Mouse (Mus musculus) forebrain, embryonic 16.5 days (tissue): ENCODE measurements at regions not wholly inside any gene's neighbourhood (a gene's known extent, or its start where the extent isn't known, plus 50 kb on each side); places are given as distances from the start of the nearest gene placed in this dataset.
"Not testable (repeated sequence)": the region's sequence is repeated elsewhere in the genome, so short reads cannot be mapped to it uniquely, and the experiment has no call there.

Experiments used
- ATAC-seq: fragments of 200-750 bp; cut with Nextera tagmentation; 2 replicates; pipeline ENCODE4 v1.8.0; 2017; ENCODE audit warnings: mild to moderate bottlenecking, moderate library complexity
- H3K27ac ChIP-seq: fragments of 300-500 bp; sonication (generic); 2 replicates; pipeline ENCODE4 v1.5.1; 2014; ENCODE audit warnings: low read length, control low read depth
- H3K27me3 ChIP-seq: fragments of 300-500 bp; sonication (generic); replicated peaks from 2 replicates; pipeline ENCODE4 v1.6.1; 2014; ENCODE audit warnings: low read length; ENCODE audit not compliant: control insufficient read depth, insufficient read depth
- H3K36me3 ChIP-seq: fragments of 300-500 bp; sonication (generic); 2 replicates; pipeline ENCODE4 v1.6.1; 2014; ENCODE audit not compliant: control insufficient read depth, insufficient read depth
- H3K4me1 ChIP-seq: fragments of 300-500 bp; sonication (generic); replicated peaks from 2 replicates; pipeline ENCODE4 v1.6.1; 2014; ENCODE audit warnings: low read length; ENCODE audit not compliant: control insufficient read depth, insufficient read depth
- H3K4me2 ChIP-seq: fragments of 300-500 bp; sonication (generic); 2 replicates; pipeline ENCODE4 v1.6.1; 2014; ENCODE audit warnings: mild to moderate bottlenecking, low read length, control low read depth
- H3K4me3 ChIP-seq: fragments of 300-500 bp; sonication (generic); replicated peaks from 2 replicates; pipeline ENCODE4 v1.5.1; 2014; ENCODE audit warnings: mild to moderate bottlenecking, low read length, control low read depth
- H3K9ac ChIP-seq: fragments of 300-500 bp; sonication (generic); replicated peaks from 2 replicates; pipeline ENCODE4 v1.6.1; 2014; ENCODE audit warnings: low read depth, low read length, control low read depth
- H3K9me3 ChIP-seq: fragments of 300-500 bp; sonication (generic); 2 replicates; pipeline ENCODE4 v1.6.1; 2016; ENCODE audit warnings: low read length; ENCODE audit not compliant: control insufficient read depth
- WGBS: fragments of 180-500 bp; shearing (Covaris S2); extraction: QIAGEN DNeasy Blood & Tissue Kit; methylation state at CpG from one replicate; pipeline ENCODE4 v1.1.7; 2014; 5-methylcytosine and 5-hydroxymethylcytosine counted together

DNA sequence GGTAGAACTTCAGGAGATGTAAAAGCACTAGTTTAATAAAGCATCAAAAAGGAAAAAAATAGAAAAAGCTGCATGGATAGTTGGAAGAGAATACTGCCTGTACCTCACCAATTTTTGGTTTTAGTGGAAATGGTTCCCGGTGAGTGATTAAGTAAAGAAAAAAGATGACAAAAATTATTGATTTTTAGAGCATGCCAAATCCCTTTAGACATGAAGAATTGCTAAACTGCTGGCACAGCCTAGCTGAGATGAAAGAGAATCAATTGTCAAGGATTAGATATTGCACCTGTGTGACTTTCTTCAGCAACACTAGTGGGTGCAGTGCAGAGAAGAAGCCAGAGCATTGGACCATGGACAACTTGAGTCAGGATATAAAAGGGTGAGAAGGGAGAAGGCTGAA lies 348.7 kb upstream of the Cpeb2 start:
- no peak overlapping the region for H3K4me3 ChIP-seq
- 91% methylated on average over 1 of the region's 1 CpGs for WGBS
- no peak overlapping the region for H3K4me2 ChIP-seq
- no peaks in the 10 kb centered on the region for H3K27me3 ChIP-seq
- H3K9ac ChIP-seq, result no peak overlapping the region
- H3K27ac ChIP-seq, result no peak overlapping the region
- no peak for ATAC-seq
- no peaks in the 10 kb centered on the region for H3K9me3 ChIP-seq
- H3K36me3 ChIP-seq, result no peaks in the 10 kb centered on the region
- no peaks in the 10 kb centered on the region for H3K4me1 ChIP-seq

DNA sequence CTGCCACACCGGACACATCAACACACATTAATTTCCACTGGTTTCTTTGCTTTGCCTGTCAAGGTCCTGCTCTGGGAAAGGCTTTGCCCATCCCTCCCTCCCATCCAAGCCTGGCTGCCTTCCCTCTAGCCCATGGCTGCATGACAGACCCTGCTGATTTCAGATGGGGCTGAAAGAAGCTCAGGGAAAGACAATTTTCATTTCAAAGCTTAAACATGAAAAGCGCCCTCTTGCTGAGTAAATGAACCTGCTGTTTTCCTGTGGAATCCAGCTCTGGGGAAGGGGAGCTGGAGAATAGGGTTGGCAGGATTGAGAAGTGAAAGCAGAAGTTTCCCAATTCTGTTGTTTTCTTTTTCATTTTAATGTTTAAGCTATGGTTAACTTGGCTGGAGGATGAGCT lies 341.1 kb upstream of the Cpeb2 start:
- WGBS, result 26% methylated on average over 2 of the region's 2 CpGs
- Histone ChIP-seq H3K36me3 (no peaks in the 10 kb centered on the region), H3K4me3 (no peak overlapping the region), H3K9me3 (no peaks in the 10 kb centered on the region), H3K4me1 (no peaks in the 10 kb centered on the region), H3K27me3 (no peaks in the 10 kb centered on the region), H3K9ac (no peak overlapping the region), H3K4me2 (no peak overlapping the region), H3K27ac (no peak overlapping the region)
- ATAC-seq, result peak; percentile 64

DNA sequence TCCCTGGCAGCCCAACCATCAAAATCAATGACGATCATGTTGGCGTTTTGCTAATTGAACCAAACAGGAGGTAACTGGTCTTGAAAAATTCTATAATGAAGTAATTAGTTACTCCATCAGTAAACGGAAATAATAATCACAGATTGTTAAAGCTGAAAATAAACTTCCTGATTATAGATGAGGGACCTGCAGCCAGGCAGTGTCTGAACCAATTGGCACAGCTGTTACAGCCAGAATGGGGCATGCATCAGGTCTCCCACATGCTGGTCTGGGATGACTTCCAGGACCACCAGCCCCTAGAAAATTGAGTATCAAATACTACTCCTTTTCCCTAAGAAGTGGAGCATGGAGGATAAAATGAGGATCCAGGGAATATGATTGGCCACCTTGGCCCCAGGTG lies 326.8 kb upstream of the Cpeb2 start:
- Histone ChIP-seq H3K36me3 (no peaks in the 10 kb centered on the region), H3K9me3 (no peaks in the 10 kb centered on the region), H3K9ac (no peak overlapping the region), H3K27me3 (no peaks in the 10 kb centered on the region), H3K4me3 (no peak overlapping the region), H3K4me2 (no peak overlapping the region), H3K4me1 (no peaks in the 10 kb centered on the region), H3K27ac (no peak overlapping the region)
- peak; percentile 31; the same call in 1 of the 2 replicates for ATAC-seq
- 36% methylated on average over 3 of the region's 3 CpGs for whole genome bisulfite sequencing

DNA sequence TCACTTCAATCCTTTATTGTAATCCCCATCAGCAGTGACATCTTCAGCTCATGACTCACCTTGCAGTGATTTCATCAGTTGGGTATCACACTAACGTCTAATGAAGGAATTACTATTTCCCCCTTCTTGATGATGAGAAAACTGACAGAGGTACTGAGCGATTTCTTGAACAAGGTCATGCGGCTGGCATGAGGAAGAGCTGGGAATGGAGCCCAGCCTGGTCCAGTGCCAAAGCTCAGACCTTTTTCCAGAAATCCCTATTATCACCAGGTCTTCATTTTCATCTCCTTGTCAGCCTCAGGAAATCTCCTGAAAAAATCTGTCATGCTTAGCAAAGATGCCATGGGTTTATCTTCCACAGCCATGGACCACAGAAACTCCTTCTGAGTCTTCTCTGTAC lies 313.6 kb upstream of the Cpeb2 start:
- WGBS, result 48% methylated on average over 3 of the region's 3 CpGs
- no peaks in the 10 kb centered on the region for H3K36me3 ChIP-seq
- H3K27me3 ChIP-seq, result no peaks in the 10 kb centered on the region
- no peaks in the 10 kb centered on the region for H3K4me1 ChIP-seq
- H3K4me2 ChIP-seq, result no peak overlapping the region
- H3K9ac ChIP-seq, result no peak overlapping the region
- no peaks in the 10 kb centered on the region for H3K9me3 ChIP-seq
- no peak for ATAC-seq
- H3K27ac ChIP-seq, result no peak overlapping the region
- H3K4me3 ChIP-seq, result no peak overlapping the region

DNA sequence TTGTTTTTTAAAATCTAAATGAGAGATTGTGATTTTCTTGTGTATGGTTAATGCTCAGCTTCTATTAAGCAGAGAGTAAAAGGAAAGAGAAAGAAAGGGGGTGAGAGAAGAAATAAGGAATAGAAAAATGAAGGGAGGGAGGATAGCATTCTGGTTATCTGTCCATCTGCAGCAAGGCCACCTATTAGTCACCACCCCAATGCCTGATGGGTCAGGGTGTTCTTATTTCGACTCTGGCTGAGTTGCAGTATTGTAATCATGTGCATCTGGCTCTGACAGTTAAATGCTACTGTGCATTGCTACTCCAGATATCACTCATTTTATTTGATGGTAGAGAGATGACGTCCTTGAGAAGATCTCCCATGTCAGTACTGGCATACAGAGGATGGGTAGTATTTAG lies 300.9 kb upstream of the Cpeb2 start:
- Histone ChIP-seq H3K27me3 (no peaks in the 10 kb centered on the region), H3K9ac (no peak overlapping the region), H3K36me3 (no peaks in the 10 kb centered on the region), H3K9me3 (no peaks in the 10 kb centered on the region), H3K4me3 (no peak overlapping the region), H3K27ac (no peak overlapping the region), H3K4me2 (no peak overlapping the region), H3K4me1 (no peaks in the 10 kb centered on the region)
- 74% methylated on average over 2 of the region's 2 CpGs for WGBS
- no peak for ATAC-seq

DNA sequence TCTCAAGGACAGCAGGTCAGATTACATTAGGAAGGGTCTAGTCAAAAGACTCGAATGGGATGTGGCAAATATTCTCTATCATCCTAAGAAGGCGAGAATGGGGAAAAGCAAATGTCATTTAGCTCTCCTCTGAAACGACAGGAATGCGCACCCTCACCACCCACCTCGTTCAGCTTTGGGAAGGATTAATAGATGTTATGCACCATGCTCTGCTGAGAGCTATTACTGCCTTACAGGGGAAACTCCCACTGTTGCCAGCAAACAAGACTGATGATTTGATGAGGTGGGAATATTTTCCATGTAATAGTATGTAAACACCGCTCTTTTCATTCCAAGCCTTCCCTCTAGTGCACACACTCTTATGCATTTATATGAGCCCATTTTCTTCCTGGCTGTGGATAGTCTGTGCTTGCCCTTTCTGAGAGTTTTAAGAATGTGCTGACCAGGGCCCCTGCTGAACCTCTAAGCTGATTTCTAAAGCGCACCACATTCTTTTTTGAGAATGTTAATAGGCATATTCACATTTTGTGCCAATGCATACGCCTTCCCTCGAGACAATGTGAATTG lies 273.6 kb upstream of the Cpeb2 start:
- 60% methylated on average over 9 of the region's 9 CpGs for WGBS
- H3K9ac ChIP-seq, result no peak overlapping the region
- H3K27me3 ChIP-seq, result no peaks in the 10 kb centered on the region
- H3K4me1 ChIP-seq, result no peaks in the 10 kb centered on the region
- H3K9me3 ChIP-seq, result no peaks in the 10 kb centered on the region
- H3K4me3 ChIP-seq, result no peak overlapping the region
- ATAC-seq, result no peak
- no peak overlapping the region for H3K27ac ChIP-seq
- no peak overlapping the region for H3K4me2 ChIP-seq
- H3K36me3 ChIP-seq, result no peaks in the 10 kb centered on the region

DNA sequence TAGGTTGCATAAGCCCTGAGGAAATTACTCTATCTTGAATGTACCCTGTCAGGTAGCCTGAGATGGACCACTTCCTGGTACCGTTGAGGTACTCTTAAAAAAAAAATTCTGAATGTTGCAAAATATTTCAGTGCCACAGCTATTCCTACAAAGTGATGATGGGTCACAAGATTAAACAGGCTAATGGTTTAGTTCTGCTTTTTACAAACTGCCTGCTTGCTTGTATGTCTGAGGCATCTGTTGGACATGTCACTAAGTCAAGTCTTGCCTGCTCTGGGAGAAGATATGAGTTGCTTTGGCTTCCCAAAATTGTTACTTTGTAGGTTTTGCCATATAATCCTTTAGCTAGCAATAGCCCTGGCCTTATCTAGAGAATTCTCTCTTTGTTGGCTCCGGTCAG lies 266.0 kb upstream of the Cpeb2 start:
- 99% methylated on average over 2 of the region's 2 CpGs for WGBS
- not testable (repeated sequence) for H3K27me3 ChIP-seq, ATAC-seq, H3K36me3 ChIP-seq, H3K27ac ChIP-seq, H3K9ac ChIP-seq, H3K4me1 ChIP-seq, H3K9me3 ChIP-seq, H3K4me3 ChIP-seq, H3K4me2 ChIP-seq

DNA sequence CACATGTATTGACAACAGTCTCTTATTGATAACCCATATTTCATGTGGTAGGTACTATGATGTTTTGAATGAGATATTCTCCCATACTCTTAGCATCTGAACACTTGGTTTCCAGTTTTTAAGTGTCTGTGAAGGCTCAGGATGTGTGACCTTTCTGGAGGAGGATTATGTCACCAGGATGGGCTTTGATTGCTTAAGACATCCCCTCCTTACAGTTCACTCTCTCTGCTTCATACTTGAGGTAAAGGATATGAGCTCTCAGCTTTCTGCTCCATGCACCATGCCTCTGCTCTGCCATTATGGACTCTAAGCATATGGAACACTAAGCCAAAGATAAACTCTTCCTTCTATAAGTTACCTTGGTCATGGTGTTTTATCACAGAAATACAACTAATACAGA lies 263.8 kb upstream of the Cpeb2 start:
- Histone ChIP-seq H3K4me1 (no peaks in the 10 kb centered on the region), H3K36me3 (no peaks in the 10 kb centered on the region), H3K4me3 (no peak overlapping the region), H3K4me2 (no peak overlapping the region), H3K9ac (no peak overlapping the region), H3K27me3 (no peaks in the 10 kb centered on the region), H3K9me3 (no peaks in the 10 kb centered on the region), H3K27ac (no peak overlapping the region)
- ATAC-seq, result no peak

DNA sequence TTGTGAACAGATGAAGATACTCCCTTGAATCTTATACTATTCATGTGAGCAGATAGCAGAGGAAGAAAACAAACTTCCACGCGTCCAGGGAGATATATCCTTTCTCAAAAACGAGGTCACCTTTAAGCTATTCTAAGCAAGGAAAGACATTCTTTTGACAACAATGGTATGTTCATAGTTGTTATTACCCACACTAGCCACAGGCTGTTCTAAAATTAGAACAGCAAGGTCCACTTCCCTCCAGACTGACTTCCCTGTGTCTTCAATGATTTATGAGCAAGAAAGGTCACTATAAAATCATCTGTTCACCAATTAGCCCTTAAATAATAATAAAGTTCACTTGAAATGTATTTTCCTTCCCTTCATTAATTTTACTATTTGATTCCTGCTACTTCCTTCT lies 263.3 kb upstream of the Cpeb2 start:
- H3K27me3 ChIP-seq, result no peaks in the 10 kb centered on the region
- no peak overlapping the region for H3K27ac ChIP-seq
- no peaks in the 10 kb centered on the region for H3K36me3 ChIP-seq
- 79% methylated on average over 3 of the region's 3 CpGs for whole genome bisulfite sequencing
- no peak for ATAC-seq
- no peak overlapping the region for H3K4me2 ChIP-seq
- H3K4me3 ChIP-seq, result no peak overlapping the region
- no peaks in the 10 kb centered on the region for H3K4me1 ChIP-seq
- H3K9me3 ChIP-seq, result no peaks in the 10 kb centered on the region
- no peak overlapping the region for H3K9ac ChIP-seq

DNA sequence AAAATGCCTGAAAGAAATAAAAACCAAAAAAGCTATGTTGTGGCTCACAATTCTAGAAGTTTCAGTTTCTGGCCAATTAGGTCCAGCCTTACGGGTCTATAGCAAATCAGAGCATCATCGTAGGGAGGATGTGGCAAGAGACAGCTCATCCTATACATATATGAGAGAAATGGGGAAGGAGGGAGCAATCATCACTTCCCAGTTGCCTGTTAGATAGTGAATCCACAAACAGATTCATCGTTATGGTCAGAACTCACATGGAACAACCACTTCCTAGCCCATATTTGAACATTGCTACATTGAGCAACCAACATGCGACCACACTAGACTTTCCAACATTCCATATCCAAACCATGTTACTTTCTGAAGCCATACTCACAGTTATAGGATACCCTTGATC lies 255.9 kb upstream of the Cpeb2 start:
- no peak overlapping the region for H3K4me2 ChIP-seq
- no peak overlapping the region for H3K27ac ChIP-seq
- H3K9ac ChIP-seq, result no peak overlapping the region
- no peak for ATAC-seq
- no peak overlapping the region for H3K4me3 ChIP-seq
- WGBS, result 89% methylated on average over 4 of the region's 4 CpGs
- H3K9me3 ChIP-seq, result no peaks in the 10 kb centered on the region
- no peaks in the 10 kb centered on the region for H3K4me1 ChIP-seq
- no peaks in the 10 kb centered on the region for H3K27me3 ChIP-seq
- no peaks in the 10 kb centered on the region for H3K36me3 ChIP-seq
